Comparison of ENCODE assay signal across 19 mouse cellular contexts in genomic region chr4:59674929-59675679, GRCm38 (mm10). TPM values are rescaled to one million over a fixed set of nuclear protein-coding genes. Genes with fewer than 3 reads are reported as not detected.
DNase-seq lines count a peak whose midpoint lies in the region; ATAC-seq lines count a peak whose summit lies in the region.
"Had no signal": no experiment of that assay in that cellular context is flagged by ENCODE, and none has a peak within 500 bp of the region (broad histone marks: within the 10 kb centered on the region; RNA-seq: fewer than 3 reads in every experiment).

No protein-coding gene starts in this region.

- WGBS in liver, embryonic 12.5 days (ENCODE audit: insufficient replicate concordance): 73% methylated on average over 8 of the region's 8 CpGs
- 85% methylated on average over 8 of the region's 8 CpGs for WGBS in midbrain, embryonic 11.5 days
- WGBS in midbrain, embryonic 10.5 days: 86% methylated on average over 8 of the region's 8 CpGs

- no peaks in the 10 kb centered on the region for H3K27me3 ChIP-seq in liver, embryonic 12.5 days (replicated peaks)
- no peaks in the 10 kb centered on the region for H3K27me3 ChIP-seq in midbrain, embryonic 11.5 days (ENCODE audit: control insufficient read depth, insufficient read depth, low read length)
- H3K27me3 ChIP-seq in midbrain, embryonic 10.5 days (ENCODE audit: low read depth, poor library complexity, severe bottlenecking): no peaks in the 10 kb centered on the region
- H3K27me3 ChIP-seq: forebrain, embryonic 15.5 days; intestine, embryonic 15.5 days; limb, embryonic 15.5 days; neural tube, embryonic 12.5 days had no signal

- no peak overlapping the region; the same call in 1 of the 2 replicates for H3K9ac ChIP-seq in liver, embryonic 12.5 days
- no peak overlapping the region for H3K9ac ChIP-seq in midbrain, embryonic 11.5 days (ENCODE audit: low read length)
- H3K9ac ChIP-seq: forebrain, embryonic 15.5 days; intestine, embryonic 15.5 days; limb, embryonic 15.5 days; neural tube, embryonic 12.5 days had no signal

- H3K9me3 ChIP-seq in liver, embryonic 12.5 days (replicated peaks): no peaks in the 10 kb centered on the region
- no peaks in the 10 kb centered on the region for H3K9me3 ChIP-seq in midbrain, embryonic 11.5 days (ENCODE audit: control insufficient read depth, low read length)
- H3K9me3 ChIP-seq in midbrain, embryonic 10.5 days (replicated peaks): no peaks in the 10 kb centered on the region
- H3K9me3 ChIP-seq: forebrain, embryonic 15.5 days; intestine, embryonic 15.5 days; limb, embryonic 15.5 days; neural tube, embryonic 12.5 days had no signal

- peak overlapping the region; percentile 17; the same call in 1 of the 2 replicates for H3K4me2 ChIP-seq in liver, embryonic 12.5 days
- H3K4me2 ChIP-seq in midbrain, embryonic 11.5 days: no peak overlapping the region
- H3K4me2 ChIP-seq: forebrain, embryonic 15.5 days; intestine, embryonic 15.5 days; limb, embryonic 15.5 days; neural tube, embryonic 12.5 days had no signal

- no peaks in the 10 kb centered on the region for H3K36me3 ChIP-seq in liver, embryonic 12.5 days
- H3K36me3 ChIP-seq in midbrain, embryonic 11.5 days (ENCODE audit: control insufficient read depth, insufficient read depth, low read length): no peaks in the 10 kb centered on the region
- H3K36me3 ChIP-seq in midbrain, embryonic 10.5 days: no peaks in the 10 kb centered on the region
- H3K36me3 ChIP-seq: forebrain, embryonic 15.5 days; intestine, embryonic 15.5 days; limb, embryonic 15.5 days; neural tube, embryonic 12.5 days had no signal

- H3K4me3 ChIP-seq in liver, embryonic 12.5 days: no peak overlapping the region
- H3K4me3 ChIP-seq in midbrain, embryonic 11.5 days (ENCODE audit: low read depth, low read length): no peak overlapping the region
- H3K4me3 ChIP-seq in midbrain, embryonic 10.5 days: no peak overlapping the region
- H3K4me3 ChIP-seq: erythroblast, embryonic 14.5 days; forebrain, embryonic 15.5 days; intestine, embryonic 15.5 days; limb, embryonic 15.5 days; neural tube, embryonic 12.5 days had no signal

- peaks cover 55% of the 10 kb centered on the region for H3K4me1 ChIP-seq in liver, embryonic 12.5 days
- H3K4me1 ChIP-seq in midbrain, embryonic 11.5 days (ENCODE audit: control insufficient read depth, insufficient read depth, low read length): peaks cover 2% of the 10 kb centered on the region; the same call in 1 of the 2 replicates
- H3K4me1 ChIP-seq in midbrain, embryonic 10.5 days: peaks cover 11% of the 10 kb centered on the region
- H3K4me1 ChIP-seq: limb, embryonic 15.5 days; neural tube, embryonic 12.5 days had no signal

- no peak overlapping the region for H3K27ac ChIP-seq in liver, embryonic 12.5 days
- H3K27ac ChIP-seq in midbrain, embryonic 11.5 days (ENCODE audit: low read depth, low read length): no peak overlapping the region
- no peak overlapping the region for H3K27ac ChIP-seq in midbrain, embryonic 10.5 days (replicated peaks)
- H3K27ac ChIP-seq: intestine, embryonic 15.5 days; limb, embryonic 15.5 days; neural tube, embryonic 12.5 days had no signal

- no peak for DNase-seq in liver
- DNase-seq in midbrain, embryonic 11.5 days (ENCODE audit: low spot score, missing footprints): no peak
- DNase-seq in midbrain, embryonic 10.5 days (ENCODE audit: low spot score): no peak
- DNase-seq in embryo, embryonic 10.5 days (ENCODE audit: low spot score): no peak
- no peak for DNase-seq in adrenal gland, postnatal 10 days
- DNase-seq: cerebellum, adult 9-10 months; gastrocnemius, postnatal 14 days; heart, adult 18-20 months; heart, postnatal 36 days; kidney, adult 9 months; kidney, postnatal 25 days; spleen, adult 18-20 months had no signal

- no peak for ATAC-seq in liver, embryonic 12.5 days
- peak; percentile 62; the same call in 1 of the 2 replicates for ATAC-seq in midbrain, embryonic 11.5 days (ENCODE audit: low FRiP score)
- ATAC-seq in megakaryocyte progenitor cell, adult 5-6 weeks (replicated peaks; ENCODE audit: poor library complexity): peak; percentile 18; the same call in 1 of the 2 replicates
- ATAC-seq: forebrain, embryonic 15.5 days; intestine, embryonic 15.5 days had no signal

RNA-seq across cellular contexts. Expression of gene E130308A19Rik, which starts 49.1 kb away (rescaled TPM):
- 12.8 and 14.8 TPM in 2 replicates for polyA plus RNA-seq in liver, embryonic 12.5 days (2016; fragmentation: Nextera tagmentation; extraction: Ambion mirVana)
- polyA plus RNA-seq in midbrain, embryonic 11.5 days (2014; fragmentation: Nextera tagmentation; extraction: Ambion mirVana): 43.2 and 49.0 TPM in 2 replicates
- polyA plus RNA-seq in midbrain, embryonic 10.5 days (2016; fragmentation: Nextera tagmentation; extraction: Ambion mirVana): 51.3 and 54.0 TPM in 2 replicates
- 8.1 and 9.2 TPM in 2 replicates for total RNA-seq in megakaryocyte progenitor cell, adult 5-6 weeks (2015)
- 4.2 and 6.8 TPM in 2 replicates for total RNA-seq in megakaryocyte progenitor cell, adult 5-6 weeks (2017)
- 10 to 100 TPM; 14.7 to 19.0 TPM for total RNA-seq in adrenal gland, postnatal 10 days (2021)
